Mouse (Mus musculus): Measurements from ENCODE around the gene Lhfpl5. TPM values are rescaled to one million over a fixed set of nuclear protein-coding genes. Genes with fewer than 3 reads are reported as not detected.

Gene Lhfpl5
- total and polyA plus RNA-seq, 3 experiments = 0.08 TPM; not detected in 2

DNA sequence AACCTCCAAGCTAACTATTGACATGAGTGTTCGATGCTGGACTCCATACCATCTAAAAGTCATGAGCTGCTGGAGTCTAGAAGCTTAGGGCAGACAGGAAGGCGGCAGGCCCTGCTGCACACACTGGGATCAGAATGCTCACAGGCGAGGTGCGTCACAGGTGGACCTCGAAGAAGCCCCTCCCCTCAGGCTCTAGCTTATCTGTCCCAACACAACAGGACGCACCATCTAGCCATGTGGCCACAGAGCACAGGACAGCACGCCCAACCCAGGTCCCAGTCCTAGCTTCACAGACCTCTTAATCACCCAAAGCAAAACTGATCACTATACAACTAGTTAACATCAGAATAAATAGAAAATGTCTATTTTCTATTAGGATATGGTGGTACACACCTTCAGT is 42.7 kb downstream of the Lhfpl5 start:
- H3K27me3 ChIP-seq (replicated peaks) = no peaks in the 10 kb centered on the region
- peaks cover 35 to 63% of the 10 kb centered on the region in 2 experiments for H3K36me3 ChIP-seq (replicated peaks in 1 of 2; ENCODE audit: control insufficient read depth in 1 of 2, insufficient read depth in 1 of 2, low read length in 1 of 2)
- peaks cover 3 to 47% of the 10 kb centered on the region in 2 experiments for H3K4me1 ChIP-seq (ENCODE audit: control insufficient read depth in 1 of 2, insufficient read depth in 2 of 2)
- TF ChIP-seq MAX (IDR thresholded peaks at IDR 0.05; ENCODE audit: low read length) (no peak), POLR2A (IDR thresholded peaks at IDR 0.05; ENCODE audit: low read depth, low read length) (no peak), RAD21 (IDR thresholded peaks at IDR 0.05; ENCODE audit: low read depth, low read length) (no peak)
- no peak overlapping the region for H3K4me2 ChIP-seq (ENCODE audit: insufficient read depth, low read depth, poor library complexity, severe bottlenecking)
- no peak overlapping the region for H3K9ac ChIP-seq (ENCODE audit: insufficient read depth, low read depth)
- H3K79me2 ChIP-seq (replicated peaks; ENCODE audit: control insufficient read depth, extremely low read depth, insufficient read depth, poor library complexity, severe bottlenecking) = peaks cover 82% of the 10 kb centered on the region
- DNase-seq (ENCODE audit: extremely low read depth) = no peak
- H3K27ac ChIP-seq (ENCODE audit: insufficient read depth, low read depth) = no peak overlapping the region
- in situ Hi-C loops (cut with MboI; ENCODE audit: low pct_ligation_motif_present, low pct_unique_long_range_greater_than_20kb, low sequenced_read_pairs) = no loop called here
- H3K4me3 ChIP-seq (replicated peaks in 1 of 3; ENCODE audit: low read depth in 2 of 3, low read length in 2 of 3, poor library complexity in 1 of 3) = no peak overlapping the region
- no peaks in the 10 kb centered on the region for H3K9me3 ChIP-seq (replicated peaks; ENCODE audit: low read length)
- dilution Hi-C loops (cut with MboI; ENCODE audit: extremely low pct_ligation_motif_present, extremely low pct_unique_long_range_greater_than_20kb, low sequenced_read_pairs) = no loop called here

DNA sequence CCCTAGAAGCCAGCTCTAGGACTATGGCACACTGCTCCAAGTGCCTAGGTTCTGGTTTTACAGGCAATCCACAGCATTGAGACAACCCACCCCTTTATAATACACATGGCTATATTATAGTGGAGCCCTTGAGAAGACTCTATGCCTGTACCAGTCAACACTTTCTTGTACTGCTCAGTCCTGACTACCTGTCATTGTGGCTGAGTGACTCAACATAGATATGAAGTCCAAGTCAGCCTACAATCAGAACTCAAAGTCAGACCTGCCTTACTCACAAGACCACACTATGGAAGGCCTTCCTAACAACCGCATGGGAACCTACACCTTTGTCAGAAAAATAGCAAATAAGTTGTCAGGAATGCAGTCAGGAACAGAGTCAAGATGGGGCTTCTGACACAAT is 43.3 kb downstream of the Lhfpl5 start:
- Histone ChIP-seq H3K9me3 (replicated peaks; ENCODE audit: low read length) (no peaks in the 10 kb centered on the region), H3K4me3 (replicated peaks in 1 of 3; ENCODE audit: low read depth in 2 of 3, low read length in 2 of 3, poor library complexity in 1 of 3) (no peak overlapping the region), H3K4me2 (ENCODE audit: insufficient read depth, low read depth, poor library complexity, severe bottlenecking) (no peak overlapping the region), H3K27me3 (replicated peaks) (no peaks in the 10 kb centered on the region), H3K27ac (ENCODE audit: insufficient read depth, low read depth) (no peak overlapping the region), H3K9ac (ENCODE audit: insufficient read depth, low read depth) (no peak overlapping the region), H3K79me2 (replicated peaks; ENCODE audit: control insufficient read depth, extremely low read depth, insufficient read depth, poor library complexity, severe bottlenecking) (peaks cover 77% of the 10 kb centered on the region), H3K36me3 (replicated peaks in 1 of 2; ENCODE audit: control insufficient read depth in 1 of 2, insufficient read depth in 1 of 2, low read length in 1 of 2) (peaks cover 32 to 58% of the 10 kb centered on the region in 2 experiments), H3K4me1 (ENCODE audit: control insufficient read depth in 1 of 2, insufficient read depth in 2 of 2) (peaks cover 3 to 47% of the 10 kb centered on the region in 2 experiments)
- DNase-seq (ENCODE audit: extremely low read depth) = no peak
- dilution Hi-C loops (cut with MboI; ENCODE audit: extremely low pct_ligation_motif_present, extremely low pct_unique_long_range_greater_than_20kb, low sequenced_read_pairs) = no loop called here
- TF ChIP-seq MAZ (IDR thresholded peaks at IDR 0.05; ENCODE audit: low read depth, low read length) = no peak
- in situ Hi-C loops (cut with MboI; ENCODE audit: low pct_ligation_motif_present, low pct_unique_long_range_greater_than_20kb, low sequenced_read_pairs) = no loop called here

DNA sequence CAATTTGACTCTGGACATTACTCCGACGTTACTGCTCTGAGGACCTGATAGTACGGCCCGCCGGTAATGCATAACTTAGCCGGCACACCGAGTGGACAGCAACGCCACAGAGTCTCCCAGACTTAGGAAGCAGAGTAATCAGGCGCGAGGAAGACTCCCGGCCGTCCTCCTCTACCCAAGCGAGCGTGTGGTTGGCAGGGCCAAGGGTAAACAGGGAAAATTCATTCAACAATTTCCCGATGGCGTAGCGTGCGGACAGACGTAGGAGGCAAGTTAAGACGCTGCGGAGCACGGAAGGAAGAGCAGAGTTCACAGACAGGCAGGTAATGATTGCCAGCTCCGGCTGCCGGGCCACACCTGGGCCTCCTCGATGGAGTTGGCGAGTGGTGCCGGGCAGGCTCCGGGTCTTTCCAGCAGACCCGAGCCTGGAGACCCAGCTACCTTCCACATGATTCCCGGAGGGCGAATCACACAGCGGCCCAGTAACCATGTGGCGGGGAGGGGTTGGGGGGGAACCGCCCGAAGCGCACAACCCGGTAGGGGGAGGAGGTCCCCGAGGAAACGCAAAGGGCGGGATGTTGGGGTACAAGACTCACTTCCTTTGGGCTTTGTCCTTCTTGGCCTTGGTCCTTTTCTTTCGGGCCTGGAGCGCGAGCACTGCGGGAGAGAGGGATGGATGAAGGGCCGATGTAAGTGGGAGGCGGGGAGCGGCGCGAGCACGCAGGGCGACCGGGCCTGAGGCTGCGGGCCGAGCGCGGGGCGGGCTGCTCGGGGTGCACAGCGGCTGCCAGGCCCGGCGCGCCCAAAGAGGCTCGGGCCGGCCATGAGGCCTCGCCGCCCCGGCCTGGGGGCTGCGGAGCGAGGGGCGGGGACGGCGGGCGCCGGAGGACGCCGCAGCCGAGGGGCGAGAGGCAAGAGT is 46.2 kb downstream of the Lhfpl5 start:
- peaks cover 15 to 34% of the 10 kb centered on the region in 2 experiments for H3K36me3 ChIP-seq (replicated peaks in 1 of 2; ENCODE audit: control insufficient read depth in 1 of 2, insufficient read depth in 1 of 2, low read length in 1 of 2)
- DNase-seq (ENCODE audit: extremely low read depth) = peak; percentile 47
- in situ Hi-C loops (cut with MboI; ENCODE audit: low pct_ligation_motif_present, low pct_unique_long_range_greater_than_20kb, low sequenced_read_pairs) (no loop called here), dilution Hi-C loops (cut with MboI; ENCODE audit: extremely low pct_ligation_motif_present, extremely low pct_unique_long_range_greater_than_20kb, low sequenced_read_pairs) (no loop called here)
- H3K9me3 ChIP-seq (replicated peaks; ENCODE audit: low read length) = no peaks in the 10 kb centered on the region
- H3K9ac ChIP-seq (ENCODE audit: insufficient read depth, low read depth) = peak overlapping the region; percentile 87
- H3K27ac ChIP-seq (ENCODE audit: insufficient read depth, low read depth) = peak overlapping the region; percentile 7; the same call in 1 of the 2 replicates
- peaks cover 5% of the 10 kb centered on the region for H3K27me3 ChIP-seq (replicated peaks)
- TF ChIP-seq POLR2AphosphoS2 (IDR thresholded peaks at IDR 0.05; ENCODE audit: low read depth, low read length) = peak; percentile 18; the same call in 1 of the 2 replicates
- TF ChIP-seq MAX (IDR thresholded peaks at IDR 0.05; ENCODE audit: low read length) = peak; percentile 52; the same call in 1 of the 2 replicates
- peak; percentile 63; the same call in 1 of the 2 replicates for TF ChIP-seq MXI1 (IDR thresholded peaks at IDR 0.05; ENCODE audit: low read depth, low read length)
- no peak for TF ChIP-seq TCF12 (IDR thresholded peaks at IDR 0.05; ENCODE audit: low read depth, low read length)
- TF ChIP-seq NELFE (IDR thresholded peaks at IDR 0.05; ENCODE audit: low read depth, low read length) = no peak
- no peak for TF ChIP-seq UBTF (IDR thresholded peaks at IDR 0.05; ENCODE audit: low read depth, low read length)
- no peak for TF ChIP-seq MAZ (IDR thresholded peaks at IDR 0.05; ENCODE audit: low read depth, low read length)
- peak; percentile 56; the same call in 1 of the 2 replicates for TF ChIP-seq SIN3A (IDR thresholded peaks at IDR 0.05; ENCODE audit: low read length)
- H3K4me1 ChIP-seq (ENCODE audit: control insufficient read depth in 1 of 2, insufficient read depth in 2 of 2) = peaks cover 13 to 57% of the 10 kb centered on the region in 2 experiments
- H3K79me2 ChIP-seq (replicated peaks; ENCODE audit: control insufficient read depth, extremely low read depth, insufficient read depth, poor library complexity, severe bottlenecking) = peaks cover 52% of the 10 kb centered on the region
- H3K4me3 ChIP-seq (replicated peaks in 1 of 3; ENCODE audit: low read depth in 2 of 3, low read length in 2 of 3, poor library complexity in 1 of 3) = peak overlapping the region; percentile 90 to 97 (median 91)
- H3K4me2 ChIP-seq (ENCODE audit: insufficient read depth, low read depth, poor library complexity, severe bottlenecking) = peak overlapping the region; percentile 72

Measured in CH12.LX (cell line).